Mouse (Mus musculus): ENCODE measurements at regions not wholly inside any gene's neighbourhood (a gene's known extent, or its start where the extent isn't known, plus 50 kb on each side); places are given as distances from the start of the nearest gene placed in this dataset.

GRCm38 (mm10) chr4:95247977-95248376 lies 196.0 kb upstream of the Jun start:
- no peak for DNase-seq

- DNase-seq, result no peak
Observed at GRCm38 (mm10) chr4:95249031-95249430, 197.0 kb upstream of the Jun start.

GRCm38 (mm10) chr4:95250083-95250482 lies 198.1 kb upstream of the Jun start:
- DNase-seq, result no peak

- no peak for DNase-seq
Observed at GRCm38 (mm10) chr4:95269766-95270165, 217.7 kb upstream of the Jun start.

GRCm38 (mm10) chr4:95270389-95270788 lies 218.4 kb upstream of the Jun start:
- DNase-seq, result no peak

- DNase-seq, result no peak
Observed at GRCm38 (mm10) chr4:95276231-95276630, 224.2 kb upstream of the Jun start.

GRCm38 (mm10) chr4:95277989-95278713 lies 226.1 kb upstream of the Jun start:
- DNase-seq, result no peak

GRCm38 (mm10) chr4:95278714-95279095 lies 226.7 kb upstream of the Jun start:
- DNase-seq, result no peak

GRCm38 (mm10) chr4:95279200-95279599 lies 227.2 kb upstream of the Jun start:
- DNase-seq, result no peak

- DNase-seq, result no peak
Observed at GRCm38 (mm10) chr4:95282083-95282482, 230.1 kb upstream of the Jun start.

GRCm38 (mm10) chr4:95283789-95284188 lies 231.8 kb upstream of the Jun start:
- DNase-seq, result no peak

GRCm38 (mm10) chr4:95284192-95284591 lies 232.2 kb upstream of the Jun start:
- no peak for DNase-seq

- no peak for DNase-seq
Observed at GRCm38 (mm10) chr4:95284696-95285095, 232.7 kb upstream of the Jun start.

- DNase-seq, result no peak
Observed at GRCm38 (mm10) chr4:95290321-95290720, 238.3 kb upstream of the Jun start.

- no peak for DNase-seq
Observed at GRCm38 (mm10) chr4:95294110-95294509, 242.1 kb upstream of the Jun start.

- no peak for DNase-seq
Observed at GRCm38 (mm10) chr4:95301907-95302306, 249.9 kb upstream of the Jun start.

GRCm38 (mm10) chr4:95303337-95303736 lies 251.3 kb upstream of the Jun start:
- no peak for DNase-seq

GRCm38 (mm10) chr4:95304006-95304405 lies 252.0 kb upstream of the Jun start:
- DNase-seq, result no peak

GRCm38 (mm10) chr4:95307134-95307533 lies 250.2 kb upstream of the Fggy start:
- no peak for DNase-seq

GRCm38 (mm10) chr4:95308469-95308895 lies 248.8 kb upstream of the Fggy start:
- DNase-seq, result no peak

GRCm38 (mm10) chr4:95310410-95310809 lies 246.9 kb upstream of the Fggy start:
- DNase-seq, result no peak

GRCm38 (mm10) chr4:95317821-95318290 lies 239.5 kb upstream of the Fggy start:
- peak; percentile 54 for DNase-seq

GRCm38 (mm10) chr4:95318561-95318960 lies 238.7 kb upstream of the Fggy start:
- no peak for DNase-seq

- DNase-seq, result no peak
Observed at GRCm38 (mm10) chr4:95319036-95319435, 238.3 kb upstream of the Fggy start.

- DNase-seq, result no peak
Observed at GRCm38 (mm10) chr4:95325861-95326260, 231.4 kb upstream of the Fggy start.

All from right cerebral cortex, postnatal 4 days (tissue).